Mouse (Mus musculus) liver, embryonic 13.5 days (tissue): ENCODE results near the gene Timm8b. TPM values are rescaled to one million over a fixed set of nuclear protein-coding genes. Genes with fewer than 3 reads are reported as not detected.

Source experiments
- ATAC-seq: fragments of 200-750 bp; cut with Nextera tagmentation; 2 replicates; pipeline ENCODE4 v1.8.0; 2017; ENCODE audit warnings: low read depth, mild to moderate bottlenecking, moderate number of reproducible peaks, moderate library complexity
- DNase-seq: peaks from one replicate; pipeline ENCODE4 v3.0.0; 2022
- H3K27ac ChIP-seq: fragments of 300-500 bp; sonication (generic); 2 replicates; pipeline ENCODE4 v1.5.1; 2015; ENCODE audit warnings: moderate library complexity, mild to moderate bottlenecking, inconsistent platforms
- H3K27me3 ChIP-seq: fragments of 300-500 bp; sonication (generic); 2 replicates; pipeline ENCODE4 v1.6.1; 2015; ENCODE audit warnings: mild to moderate bottlenecking, inconsistent platforms
- H3K36me3 ChIP-seq: fragments of 300-500 bp; sonication (generic); 2 replicates; pipeline ENCODE4 v1.6.1; 2015; ENCODE audit warnings: mild to moderate bottlenecking, inconsistent platforms
- H3K4me1 ChIP-seq: fragments of 300-500 bp; sonication (generic); replicated peaks from 2 replicates; pipeline ENCODE4 v1.6.1; 2015; ENCODE audit warnings: inconsistent platforms
- H3K4me2 ChIP-seq: fragments of 300-500 bp; sonication (generic); 2 replicates; pipeline ENCODE4 v1.6.1; 2015; ENCODE audit warnings: inconsistent platforms, mild to moderate bottlenecking, moderate library complexity
- H3K4me3 ChIP-seq: fragments of 300-500 bp; sonication (generic); replicated peaks from 2 replicates; pipeline ENCODE4 v1.5.1; 2015; ENCODE audit warnings: mild to moderate bottlenecking, inconsistent platforms
- H3K9ac ChIP-seq: fragments of 300-500 bp; sonication (generic); 2 replicates; pipeline ENCODE4 v1.6.1; 2015; ENCODE audit warnings: mild to moderate bottlenecking, inconsistent platforms
- H3K9me3 ChIP-seq: fragments of 300-500 bp; sonication (generic); replicated peaks from 2 replicates; pipeline ENCODE4 v1.6.1; 2016; ENCODE audit warnings: inconsistent platforms
- WGBS: fragments of 180-500 bp; shearing (Covaris S2); methylation state at CpG from one replicate; pipeline ENCODE4 v1.1.7; 2015; ENCODE audit not compliant: insufficient replicate concordance; 5-methylcytosine and 5-hydroxymethylcytosine counted together
- polyA plus RNA-seq: library from polyadenylated mRNA; unstranded; fragments of >200 nt; fragmentation: Nextera tagmentation; extraction: Ambion mirVana; gene quantifications from 2 replicates; pipeline ENCODE4 v1.2.1, GENCODE M21; 2015

The Timm8b gene
- polyA plus RNA-seq, 1 experiment from 2014 or later = 208 TPM

DNA sequence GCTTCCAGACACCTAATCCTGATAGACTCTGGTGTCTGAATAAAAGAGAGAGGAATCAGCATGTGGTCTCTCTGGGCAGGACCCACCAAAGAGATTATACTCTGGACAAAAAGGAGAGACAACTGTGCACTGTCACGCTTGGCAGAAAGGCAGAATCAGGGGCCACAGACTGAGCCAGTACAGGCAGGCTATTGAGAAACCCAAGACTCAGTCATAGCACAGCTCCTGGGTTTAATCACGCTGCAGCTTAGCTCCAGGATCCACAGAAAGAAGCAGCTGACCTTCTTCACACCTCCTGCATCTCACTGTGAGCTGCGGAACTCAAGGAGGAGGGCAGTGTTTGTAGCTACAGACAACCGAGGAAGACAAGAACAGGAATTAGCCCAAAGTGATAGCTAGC lies 23.3 kb upstream of the Timm8b start:
- no peaks in the 10 kb centered on the region for H3K27me3 ChIP-seq
- H3K27ac ChIP-seq = no peak overlapping the region
- DNase-seq = no peak

GRCm38 (mm10) chr9:50585145-50585818 lies 18.4 kb upstream of the Timm8b start:
- Histone ChIP-seq H3K36me3 (no peaks in the 10 kb centered on the region), H3K4me3 (no peak overlapping the region), H3K4me2 (no peak overlapping the region), H3K27ac (no peak overlapping the region), H3K9me3 (no peaks in the 10 kb centered on the region), H3K27me3 (no peaks in the 10 kb centered on the region), H3K9ac (no peak overlapping the region), H3K4me1 (0 out of 2 replicates have a peak, but pooled peaks cover 10% of the 10 kb centered on the region)
- ATAC-seq = no peak
- 57% methylated on average over 6 of the region's 6 CpGs for WGBS
- no peak for DNase-seq

More for the DNA sequence above, 23.3 kb upstream of the Timm8b start:
- no peak for ATAC-seq
- 33% methylated on average over 4 of the region's 4 CpGs for WGBS
- H3K9me3 ChIP-seq = no peaks in the 10 kb centered on the region
- H3K4me3 ChIP-seq = no peak overlapping the region
- H3K4me1 ChIP-seq = no peaks in the 10 kb centered on the region
- no peak overlapping the region for H3K4me2 ChIP-seq
- H3K36me3 ChIP-seq = no peaks in the 10 kb centered on the region
- no peak overlapping the region for H3K9ac ChIP-seq

- no peak for ATAC-seq
- H3K27ac ChIP-seq = no peak overlapping the region
- peaks cover 15% of the 10 kb centered on the region; the same call in 1 of the 2 replicates for H3K4me1 ChIP-seq
- no peak overlapping the region for H3K4me2 ChIP-seq
- WGBS = 53% methylated on average over 4 of the region's 4 CpGs
- H3K36me3 ChIP-seq = no peaks in the 10 kb centered on the region
- H3K9ac ChIP-seq = no peak overlapping the region
- no peak for DNase-seq
- no peaks in the 10 kb centered on the region for H3K9me3 ChIP-seq
- H3K27me3 ChIP-seq = no peaks in the 10 kb centered on the region
- H3K4me3 ChIP-seq = no peak overlapping the region
Observed at GRCm38 (mm10) chr9:50586955-50587354, 16.8 kb upstream of the Timm8b start.

- Histone ChIP-seq H3K27ac (no peak overlapping the region), H3K4me2 (no peak overlapping the region), H3K27me3 (no peaks in the 10 kb centered on the region), H3K4me1 (peaks cover 15% of the 10 kb centered on the region; the same call in 1 of the 2 replicates), H3K9ac (no peak overlapping the region), H3K4me3 (no peak overlapping the region), H3K9me3 (no peaks in the 10 kb centered on the region), H3K36me3 (peaks cover 14% of the 10 kb centered on the region)
- DNase-seq = no peak
- 56% methylated on average over 10 of the region's 10 CpGs for WGBS
- no peak for ATAC-seq
Observed at GRCm38 (mm10) chr9:50590856-50591518, 12.7 kb upstream of the Timm8b start.

DNA sequence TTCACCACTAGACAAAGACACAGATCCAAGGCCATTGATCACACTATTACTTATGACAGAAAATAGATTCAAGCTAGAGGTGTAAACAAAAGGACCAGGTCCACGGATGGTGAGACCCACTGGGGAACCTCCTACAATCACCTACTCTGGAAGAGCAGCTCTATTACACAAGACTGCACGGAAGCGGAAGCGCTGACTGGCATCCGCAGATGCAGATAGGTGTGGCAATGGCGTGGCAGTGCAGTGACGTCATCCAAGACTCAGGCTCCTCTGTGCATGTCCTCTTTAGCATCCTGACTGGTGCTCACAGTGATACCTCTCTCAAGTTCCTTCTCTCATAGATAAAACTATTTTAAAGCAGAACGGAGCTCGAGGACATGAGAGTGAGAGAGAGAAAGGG lies 10.8 kb upstream of the Timm8b start:
- H3K4me1 ChIP-seq = peaks cover 6% of the 10 kb centered on the region; the same call in 1 of the 2 replicates
- ATAC-seq (no peak), DNase-seq (no peak)
- H3K9ac ChIP-seq = no peak overlapping the region
- H3K36me3 ChIP-seq = peaks cover 32% of the 10 kb centered on the region
- WGBS = 80% methylated on average over 9 of the region's 9 CpGs
- no peaks in the 10 kb centered on the region for H3K9me3 ChIP-seq
- H3K27ac ChIP-seq = no peak overlapping the region
- no peaks in the 10 kb centered on the region for H3K27me3 ChIP-seq
- H3K4me2 ChIP-seq = no peak overlapping the region
- H3K4me3 ChIP-seq = no peak overlapping the region

GRCm38 (mm10) chr9:50593544-50593943 lies 10.2 kb upstream of the Timm8b start:
- DNase-seq (peak; percentile 25), ATAC-seq (no peak)

GRCm38 (mm10) chr9:50594794-50595417 lies 8.8 kb upstream of the Timm8b start:
- no peaks in the 10 kb centered on the region for H3K27me3 ChIP-seq
- DNase-seq = no peak
- no peak overlapping the region for H3K4me3 ChIP-seq
- H3K4me1 ChIP-seq = peaks cover 6% of the 10 kb centered on the region; the same call in 1 of the 2 replicates
- no peak overlapping the region for H3K9ac ChIP-seq
- no peak overlapping the region for H3K4me2 ChIP-seq
- peaks cover 49% of the 10 kb centered on the region for H3K36me3 ChIP-seq
- no peaks in the 10 kb centered on the region for H3K9me3 ChIP-seq
- H3K27ac ChIP-seq = peak overlapping the region; percentile 74
- peak; percentile 62 for ATAC-seq
- whole genome bisulfite sequencing = 65% methylated on average over 12 of the region's 12 CpGs

More at GRCm38 (mm10) chr9:50593544-50593943, 10.2 kb upstream of the Timm8b start:
- H3K4me3 ChIP-seq = no peak overlapping the region
- H3K36me3 ChIP-seq = peaks cover 38% of the 10 kb centered on the region
- no peak overlapping the region for H3K27ac ChIP-seq
- H3K9ac ChIP-seq = no peak overlapping the region
- no peak overlapping the region for H3K4me2 ChIP-seq
- no peaks in the 10 kb centered on the region for H3K27me3 ChIP-seq
- no peaks in the 10 kb centered on the region for H3K9me3 ChIP-seq
- WGBS = 60% methylated on average over 3 of the region's 3 CpGs
- peaks cover 6% of the 10 kb centered on the region; the same call in 1 of the 2 replicates for H3K4me1 ChIP-seq

DNA sequence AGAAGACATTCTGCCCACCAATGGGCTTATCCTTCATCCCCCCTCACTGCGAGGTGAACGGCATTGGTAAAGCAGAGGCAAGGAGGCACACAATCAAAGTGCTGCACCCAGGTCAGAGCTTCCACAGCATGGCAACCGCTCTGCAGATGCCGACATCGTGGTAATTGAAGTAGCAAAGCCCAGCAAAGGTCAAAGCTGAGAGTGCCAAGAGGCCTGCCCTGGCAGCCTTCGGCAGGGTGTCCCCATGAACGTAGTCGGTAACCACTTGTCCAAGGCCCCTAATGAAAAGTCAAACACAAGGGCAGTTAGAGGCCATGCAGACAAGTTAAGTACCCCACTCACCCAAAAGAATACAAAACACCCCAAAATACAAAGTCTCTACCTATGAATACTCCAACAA lies 6.7 kb upstream of the Timm8b start:
- WGBS = 89% methylated on average over 8 of the region's 8 CpGs
- Histone ChIP-seq H3K4me3 (no peak overlapping the region), H3K36me3 (peaks cover 58% of the 10 kb centered on the region), H3K4me1 (peaks cover 20% of the 10 kb centered on the region), H3K9me3 (no peaks in the 10 kb centered on the region), H3K4me2 (no peak overlapping the region), H3K27me3 (no peaks in the 10 kb centered on the region), H3K27ac (no peak overlapping the region), H3K9ac (no peak overlapping the region)
- DNase-seq = no peak
- ATAC-seq = no peak

DNA sequence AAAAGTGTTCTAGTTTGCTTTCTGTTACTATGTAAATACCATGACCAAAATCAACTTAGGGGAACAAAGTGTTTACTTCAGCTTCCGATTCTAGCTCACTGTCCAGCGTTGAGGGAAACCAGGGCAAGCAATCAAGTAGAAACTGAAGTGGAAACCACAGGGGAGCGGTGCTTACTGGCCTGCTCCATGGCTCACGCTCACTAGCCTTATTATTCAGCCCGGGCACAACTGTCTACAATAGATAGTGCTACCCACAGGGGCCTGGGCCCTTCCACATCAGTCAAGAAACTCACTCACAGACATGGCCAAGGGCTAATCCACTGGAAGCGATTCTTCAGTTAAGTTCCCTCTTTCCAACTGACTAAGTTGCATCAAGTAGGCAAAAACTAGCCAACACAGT lies 2.2 kb upstream of the Timm8b start:
- Histone ChIP-seq H3K4me3 (peak overlapping the region; percentile 87), H3K27ac (peak overlapping the region; percentile 76), H3K4me2 (peak overlapping the region; percentile 84), H3K9ac (peak overlapping the region; percentile 90), H3K36me3 (peaks cover 56% of the 10 kb centered on the region), H3K9me3 (no peaks in the 10 kb centered on the region), H3K4me1 (peaks cover 45% of the 10 kb centered on the region), H3K27me3 (no peaks in the 10 kb centered on the region)
- WGBS = 15% methylated on average over 6 of the region's 6 CpGs
- ATAC-seq (peak; percentile 66), DNase-seq (peak; percentile 20)

DNA sequence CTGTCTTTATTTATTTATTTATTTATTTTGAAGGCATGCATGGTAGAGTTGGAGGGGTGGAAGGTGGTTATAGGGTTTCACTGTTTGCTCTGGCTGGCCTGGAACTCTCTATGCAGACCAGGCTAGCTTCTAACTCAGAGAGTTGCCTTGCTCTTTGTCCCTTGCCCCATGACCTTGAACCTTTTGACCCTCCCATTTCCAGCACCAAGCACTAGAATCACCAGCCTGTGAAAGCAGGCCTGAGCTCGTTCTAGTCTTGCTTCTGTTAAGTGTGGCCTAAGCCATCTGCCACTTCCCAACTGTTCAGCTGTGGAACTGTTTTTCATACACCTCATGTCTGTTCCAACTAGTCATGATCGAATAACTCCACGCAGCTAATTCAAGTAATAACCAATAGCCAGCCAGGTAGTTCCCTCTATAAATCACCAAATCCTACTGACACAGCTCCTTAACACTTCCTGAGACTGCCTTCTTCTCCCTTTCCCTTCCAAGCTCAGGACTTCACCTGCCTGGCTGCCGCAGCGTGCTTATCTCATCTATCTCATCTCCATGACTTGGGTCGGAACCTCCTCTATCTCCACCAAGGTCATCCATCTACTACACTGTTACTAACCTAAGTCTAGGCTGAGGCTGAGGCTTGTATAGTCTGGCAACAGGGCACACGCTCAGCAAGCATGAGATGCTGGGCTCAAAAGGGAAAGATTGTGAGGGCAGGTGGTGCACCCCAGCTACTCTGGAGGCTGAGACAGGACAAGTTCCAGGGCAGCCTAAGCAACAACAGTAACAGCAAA lies 1.5 kb upstream of the Timm8b start:
- Histone ChIP-seq H3K4me2 (peak overlapping the region; percentile 84), H3K9me3 (no peaks in the 10 kb centered on the region), H3K9ac (peak overlapping the region; percentile 90), H3K4me1 (peaks cover 45% of the 10 kb centered on the region), H3K27me3 (no peaks in the 10 kb centered on the region), H3K27ac (peak overlapping the region; percentile 76), H3K36me3 (peaks cover 55% of the 10 kb centered on the region), H3K4me3 (peak overlapping the region; percentile 87)
- DNase-seq (no peak), ATAC-seq (no peak)
- 34% methylated on average over 7 of the region's 7 CpGs for WGBS

GRCm38 (mm10) chr9:50603998-50604324 lies 251 bp downstream of the Timm8b start:
- H3K27ac ChIP-seq = peak overlapping the region; percentile 86
- WGBS = under 1% methylated on average over 24 of the region's 24 CpGs
- no peak for DNase-seq
- peak overlapping the region; percentile 90 for H3K9ac ChIP-seq
- H3K4me1 ChIP-seq = peaks cover 45% of the 10 kb centered on the region
- no peaks in the 10 kb centered on the region for H3K9me3 ChIP-seq
- peak; percentile 76 for ATAC-seq
- H3K27me3 ChIP-seq = no peaks in the 10 kb centered on the region
- H3K4me3 ChIP-seq = peak overlapping the region; percentile 87
- peaks cover 54% of the 10 kb centered on the region for H3K36me3 ChIP-seq
- peak overlapping the region; percentile 84 for H3K4me2 ChIP-seq
